Mouse (Mus musculus) spleen, adult 12 weeks (tissue): ENCODE data around the gene Ell2.

Source experiments
- DNase-seq: peaks from one replicate; pipeline ENCODE4 v3.0.0; 2022; ENCODE audit warnings: low spot score

Gene Ell2

GRCm38 (mm10) chr13:75733594-75734161 is 27.1 kb downstream of the Ell2 start:
- DNase-seq: peak; percentile 28

DNA sequence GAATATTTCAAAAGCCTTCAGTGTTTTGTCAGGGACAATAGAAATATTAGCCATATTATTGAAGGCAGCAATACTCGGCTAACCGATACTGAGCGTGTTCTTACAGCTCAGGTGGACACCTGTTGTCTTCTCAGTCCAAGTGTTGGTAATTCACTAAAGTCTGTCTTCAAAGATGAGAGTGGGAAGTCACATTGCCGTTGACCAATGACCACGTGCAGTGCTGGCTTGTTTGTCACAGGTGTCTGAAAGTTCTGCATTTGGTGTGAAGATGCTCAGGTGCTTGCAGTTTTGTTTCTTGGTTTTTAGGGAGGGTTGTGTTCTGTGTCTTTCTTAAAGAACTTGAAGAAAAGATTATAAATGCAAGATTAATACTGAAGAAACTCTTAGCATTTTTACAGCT is 27.7 kb downstream of the Ell2 start:
- no peak for DNase-seq

DNA sequence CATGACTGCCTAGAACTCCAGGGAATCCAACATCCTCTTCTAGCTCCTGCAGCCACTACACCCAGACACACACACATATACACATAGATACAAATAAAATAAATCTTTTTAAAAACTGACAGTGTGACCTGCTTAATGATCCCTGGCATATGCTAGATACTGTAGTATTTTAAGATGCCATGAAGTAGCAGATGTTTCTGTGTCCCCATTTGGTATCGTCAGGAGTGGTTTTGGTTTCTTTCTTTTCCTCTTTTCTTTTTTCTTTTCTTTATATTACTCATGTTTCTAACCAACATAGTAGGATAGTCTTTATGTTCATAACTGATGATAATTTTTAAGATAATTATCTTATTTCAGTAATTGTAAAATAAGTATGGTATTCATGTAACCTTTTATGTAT is 29.0 kb downstream of the Ell2 start:
- no peak for DNase-seq

DNA sequence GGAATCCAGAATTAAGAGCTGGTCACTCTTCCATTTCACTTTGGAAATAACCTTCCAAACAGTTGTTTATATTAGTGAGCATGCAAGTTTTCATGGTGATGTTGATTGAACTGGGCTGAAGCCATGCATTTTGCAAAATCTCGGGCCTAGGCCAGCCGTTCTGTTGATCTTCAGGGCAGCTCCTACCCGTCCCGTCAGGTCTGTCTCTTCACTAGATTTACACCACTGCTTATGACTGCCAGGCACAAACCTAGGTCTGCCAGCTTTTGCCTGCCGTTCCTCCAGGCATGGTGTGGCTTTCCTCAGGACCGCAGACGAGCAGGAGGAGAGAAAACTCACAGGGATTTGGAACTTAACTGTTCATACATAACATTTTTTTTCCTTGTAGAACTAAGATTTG is 31.4 kb downstream of the Ell2 start:
- DNase-seq: no peak

DNA sequence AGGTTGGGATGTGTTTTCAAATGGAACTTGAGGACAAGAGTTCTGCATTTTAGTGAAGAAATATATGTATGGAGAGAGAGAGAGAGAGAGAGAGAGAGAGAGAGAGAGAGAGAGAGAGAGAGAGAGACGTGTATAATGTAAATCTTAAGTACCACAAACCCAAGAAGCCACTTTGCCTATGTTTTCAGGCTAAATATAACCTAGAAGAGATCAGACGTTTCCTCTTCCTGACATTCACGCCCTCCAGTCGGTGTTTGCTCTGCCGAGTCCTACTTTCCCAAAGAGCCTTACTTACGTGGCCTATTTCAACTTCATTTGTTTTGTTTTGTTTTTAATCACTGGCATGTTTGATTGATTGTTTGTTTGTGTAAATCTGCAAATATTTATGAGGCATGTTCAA is 32.0 kb downstream of the Ell2 start:
- no peak for DNase-seq

GRCm38 (mm10) chr13:75738957-75739356 is 32.4 kb downstream of the Ell2 start:
- no peak for DNase-seq

DNA sequence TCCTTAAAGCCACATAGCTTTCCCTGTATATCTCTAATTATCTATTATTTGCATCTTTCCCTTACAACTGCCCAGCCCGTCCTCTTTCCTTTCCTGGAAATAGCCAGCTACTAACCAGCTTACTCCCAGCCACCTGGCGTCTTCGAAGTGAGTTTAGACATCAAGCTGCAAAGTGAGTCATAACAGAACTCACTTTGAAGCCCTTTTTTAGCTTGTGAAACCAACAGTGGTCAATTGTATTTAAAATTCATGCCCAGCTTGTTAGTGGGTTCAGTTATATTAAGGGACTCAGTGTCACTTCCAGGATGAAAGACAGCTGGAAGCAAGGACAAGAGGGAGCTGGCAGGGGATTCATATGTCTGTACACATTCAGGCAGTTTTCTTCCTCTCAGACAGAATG is 33.5 kb downstream of the Ell2 start:
- DNase-seq: no peak

DNA sequence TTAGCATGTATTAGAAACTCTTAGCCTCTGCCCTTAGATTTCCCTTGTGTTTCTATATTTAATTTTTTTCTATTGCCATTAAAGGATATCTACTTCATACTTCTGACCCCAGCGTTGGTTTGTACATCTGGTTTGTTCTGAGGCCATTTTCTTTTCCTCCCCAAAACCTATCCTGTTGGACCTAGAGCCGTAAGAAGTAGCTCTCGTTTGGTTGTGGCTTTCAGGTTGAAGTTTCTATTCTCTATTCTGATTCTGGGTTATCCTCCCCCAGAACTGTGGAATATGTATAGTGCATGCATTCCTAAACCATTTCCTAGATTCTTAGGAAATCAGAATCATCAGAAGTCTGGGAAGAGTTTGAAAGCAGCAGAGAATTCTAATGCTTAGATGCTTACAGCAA is 34.6 kb downstream of the Ell2 start:
- no peak for DNase-seq

DNA sequence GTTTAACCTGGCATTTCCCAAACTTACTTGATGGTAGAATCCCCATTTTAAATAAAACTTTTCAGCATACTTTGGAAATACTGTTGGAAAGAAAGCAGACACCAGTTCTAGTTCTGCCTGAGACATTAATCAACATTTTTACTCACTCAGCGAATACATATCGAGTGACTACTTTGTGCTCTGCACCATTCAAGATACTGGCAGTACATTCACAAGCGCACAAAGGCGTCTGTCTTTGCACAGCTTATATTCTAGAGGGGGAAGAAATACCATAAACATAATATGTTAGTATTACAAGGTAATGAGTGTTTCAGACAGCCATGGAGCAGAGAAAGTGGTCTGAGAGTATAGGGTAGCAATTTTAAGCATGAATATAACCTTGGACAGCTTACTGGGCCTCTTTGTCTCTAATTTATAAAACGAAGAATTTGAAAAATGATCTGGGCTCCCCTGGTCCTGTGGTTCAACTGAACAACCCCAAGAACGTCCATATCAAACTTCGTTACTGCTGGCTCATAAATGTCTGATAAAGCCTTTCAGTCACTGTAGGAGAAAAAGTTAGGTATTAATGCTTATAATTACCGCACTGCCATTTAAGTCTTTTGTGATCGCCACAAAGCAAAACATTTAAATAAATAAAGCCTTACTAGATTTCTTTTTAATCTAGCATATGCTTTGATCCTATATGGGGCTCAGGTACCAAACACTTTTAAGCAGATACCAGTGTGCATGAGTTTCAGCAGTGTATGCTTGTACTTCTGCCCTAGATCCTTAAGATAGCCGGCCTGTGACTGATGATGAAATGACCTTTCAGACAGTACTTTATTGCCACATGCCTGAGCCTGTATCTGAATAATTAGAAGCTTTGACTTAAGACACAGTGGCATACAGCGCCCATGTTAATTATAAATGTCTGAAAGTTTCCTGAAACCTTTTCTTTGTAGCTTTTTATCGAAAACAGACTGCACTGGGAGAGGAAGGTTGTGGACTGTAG is 35.5 kb downstream of the Ell2 start:
- no peak for DNase-seq

GRCm38 (mm10) chr13:75742970-75743369 is 36.4 kb downstream of the Ell2 start:
- no peak for DNase-seq

GRCm38 (mm10) chr13:75744065-75744464 is 37.5 kb downstream of the Ell2 start:
- DNase-seq: no peak

- no peak for DNase-seq
Measured at GRCm38 (mm10) chr13:75745328-75745727, 38.8 kb downstream of the Ell2 start.

- DNase-seq: no peak
Measured at GRCm38 (mm10) chr13:75747265-75747664, 40.7 kb downstream of the Ell2 start.

DNA sequence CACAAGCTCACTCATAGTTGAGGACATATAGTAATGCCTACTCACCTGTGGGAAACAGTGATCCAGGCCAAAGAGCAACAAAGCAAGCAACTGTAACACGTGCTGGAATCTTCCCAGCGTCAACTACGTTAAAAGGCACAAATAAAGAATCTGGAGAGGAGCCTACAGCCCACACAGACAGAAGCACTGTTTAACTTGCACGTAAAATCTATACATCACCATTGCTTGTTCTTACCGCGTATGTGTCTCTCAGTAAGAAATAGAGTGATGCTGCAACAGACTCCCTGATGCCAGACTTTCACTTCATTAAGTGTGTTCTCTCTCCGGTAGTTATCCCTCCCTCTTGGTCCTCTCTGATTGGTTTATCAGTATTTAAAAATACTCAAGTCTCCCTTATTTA is 42.1 kb downstream of the Ell2 start:
- DNase-seq: no peak

DNA sequence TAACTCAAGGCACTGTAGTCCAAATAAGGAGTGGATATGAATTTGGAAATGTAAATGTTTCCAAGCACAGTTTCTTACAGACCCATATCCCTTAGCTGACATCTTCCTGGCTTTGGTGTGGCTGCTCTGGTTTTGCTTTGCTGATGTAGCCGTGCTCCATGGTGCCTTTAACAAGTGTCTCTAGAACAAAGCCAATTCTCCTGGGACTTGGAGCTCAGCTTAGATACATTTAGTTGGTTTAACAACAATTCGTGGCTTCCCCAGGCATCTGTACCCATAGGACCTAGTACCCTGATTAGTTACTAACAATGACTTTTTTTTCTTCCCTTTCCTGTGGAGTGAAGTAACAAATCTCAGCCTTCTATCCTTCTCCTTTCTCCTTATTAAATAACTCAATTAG is 44.2 kb downstream of the Ell2 start:
- DNase-seq: no peak

DNA sequence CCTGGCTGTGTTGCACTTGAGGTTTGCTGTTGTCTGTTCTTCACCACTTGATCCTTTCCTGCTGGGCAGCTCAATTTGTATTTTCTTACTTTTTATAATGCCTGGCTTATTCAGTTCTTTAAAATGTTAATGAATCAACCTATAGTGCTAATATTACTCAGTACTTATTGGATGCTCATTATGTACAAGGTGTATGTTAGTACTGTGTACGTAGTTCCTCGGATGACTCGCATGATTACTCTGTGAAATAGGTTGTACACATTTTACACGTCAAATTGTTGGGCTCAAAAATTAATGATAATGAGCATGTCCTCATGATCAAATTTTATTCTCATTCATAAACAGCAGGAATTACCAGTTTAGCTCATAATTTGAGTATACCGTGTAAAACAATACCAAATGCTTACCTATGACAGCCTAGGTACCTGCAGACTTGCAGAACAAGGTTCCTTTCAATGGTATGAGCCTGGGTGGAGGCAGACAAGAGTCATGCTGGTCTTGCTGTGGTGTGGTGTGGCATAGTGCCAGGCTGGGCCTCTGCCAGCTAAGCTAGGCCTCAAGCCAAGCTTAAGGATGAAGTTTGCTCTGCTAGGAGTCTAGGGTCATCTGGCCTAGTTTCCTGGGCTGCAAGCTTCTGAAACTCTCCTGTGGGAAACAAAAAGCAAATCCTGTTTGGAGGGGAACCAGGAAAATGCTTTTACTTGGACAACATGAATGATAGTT is 45.8 kb downstream of the Ell2 start:
- DNase-seq: peak; percentile 42

DNA sequence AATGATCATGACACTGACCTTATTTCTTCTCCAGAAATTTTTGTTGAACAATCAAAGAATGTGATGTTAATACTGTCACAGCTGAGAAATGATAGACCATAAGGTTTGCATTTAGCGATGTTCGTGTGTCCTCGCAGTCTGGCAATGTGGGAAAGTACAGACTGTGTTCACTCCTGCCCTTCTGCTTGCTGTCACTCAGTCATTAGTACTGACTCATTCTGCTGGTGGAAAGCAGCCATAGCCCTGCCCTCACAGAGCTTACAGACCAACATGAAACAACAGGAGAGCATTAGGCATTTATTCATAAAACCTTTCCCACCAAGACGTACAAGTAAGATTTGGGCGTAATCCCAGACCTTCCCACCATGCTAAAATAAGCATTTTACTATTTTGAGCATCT is 47.8 kb downstream of the Ell2 start:
- DNase-seq: no peak

DNA sequence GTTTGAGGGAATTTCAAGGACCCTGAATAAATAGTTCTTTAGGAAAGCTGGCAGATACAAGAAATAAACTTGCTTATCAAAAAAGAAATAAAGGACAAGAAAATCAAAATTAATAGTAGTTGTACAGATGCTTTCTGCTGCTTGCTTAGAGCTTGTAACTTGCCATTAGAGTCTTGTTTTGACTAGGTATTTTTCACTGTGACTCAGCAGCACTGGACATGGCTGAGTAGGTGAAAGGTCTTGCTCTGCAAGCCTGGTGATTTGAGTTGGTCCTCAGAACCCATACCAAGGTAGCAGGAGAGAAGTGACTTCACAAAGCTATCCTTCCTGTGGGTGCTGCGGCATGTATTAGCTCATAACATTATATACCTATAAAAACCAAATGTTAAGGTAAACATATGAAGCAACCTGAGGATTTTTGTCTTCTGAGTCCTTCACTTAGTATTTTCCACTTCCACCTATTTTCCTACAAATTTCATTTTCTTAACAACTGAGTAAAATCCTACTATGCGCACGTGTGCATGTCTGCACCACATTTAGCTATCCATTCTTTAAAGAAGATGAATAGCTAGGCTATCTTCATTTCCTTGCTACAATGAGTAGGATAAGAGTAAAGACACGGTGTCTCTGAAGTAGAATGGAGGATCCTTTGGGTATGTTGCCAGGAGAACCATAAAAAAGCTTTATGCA is 54.4 kb downstream of the Ell2 start:
- no peak for DNase-seq

DNA sequence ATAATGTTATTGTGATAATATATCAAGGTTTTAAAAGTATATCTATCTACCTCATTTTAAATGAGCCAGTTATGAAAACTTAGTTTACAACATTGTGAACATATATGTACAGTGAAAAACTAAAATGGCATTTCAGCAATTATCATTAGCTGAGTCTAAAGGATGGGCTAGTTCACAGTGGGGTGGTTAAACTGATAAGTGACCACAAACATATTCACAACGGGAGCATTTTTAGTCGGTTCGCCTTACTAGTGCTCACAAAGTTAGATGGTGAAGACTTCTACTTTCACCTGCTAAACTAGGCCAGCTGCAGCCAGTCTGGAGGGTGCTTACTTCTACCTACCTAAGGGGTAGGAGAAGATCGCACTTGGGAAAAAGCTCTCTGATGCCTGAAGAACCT is 56.2 kb downstream of the Ell2 start:
- DNase-seq: no peak

DNA sequence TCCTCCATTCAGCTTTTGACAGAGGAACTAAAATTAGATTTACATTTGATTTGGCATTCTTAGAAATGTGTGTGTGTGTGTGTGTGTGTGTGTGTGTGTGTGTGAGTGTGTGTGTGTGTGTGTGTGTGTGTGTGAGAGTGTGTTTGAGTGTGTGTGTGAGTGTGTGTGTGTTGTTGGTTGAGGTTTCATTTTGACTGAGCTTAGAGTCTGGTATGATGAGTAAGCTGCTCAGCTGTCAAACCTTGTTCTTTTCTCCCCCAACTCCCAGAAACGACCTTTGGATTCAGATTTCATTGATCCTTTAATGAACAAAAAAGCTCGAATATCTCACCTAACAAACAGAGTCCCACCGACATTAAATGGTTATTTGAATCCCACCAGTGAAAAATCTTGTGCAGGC is 56.7 kb downstream of the Ell2 start:
- DNase-seq: no peak

DNA sequence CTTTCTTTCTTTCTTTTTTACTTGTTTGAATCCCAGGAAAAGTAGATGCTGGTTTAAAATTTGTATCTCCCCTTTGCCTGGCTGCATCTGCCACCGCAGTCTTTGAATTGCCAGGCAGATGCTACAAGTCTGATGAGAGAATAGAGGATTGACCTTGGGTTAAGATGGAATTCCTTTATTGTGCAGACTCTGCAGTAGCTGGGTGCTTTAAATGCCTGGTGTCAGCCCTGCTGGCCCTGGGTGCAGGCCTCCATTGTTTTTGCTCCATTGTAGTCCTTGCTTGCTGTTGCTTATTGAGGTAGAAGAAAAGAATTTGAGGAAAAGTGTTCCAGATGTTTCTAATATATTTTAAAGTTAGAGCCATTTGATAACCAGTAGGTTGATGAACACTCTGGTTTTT is 59.2 kb downstream of the Ell2 start:
- no peak for DNase-seq

- no peak for DNase-seq
Measured at GRCm38 (mm10) chr13:75766238-75766637, 59.7 kb downstream of the Ell2 start.
